Mouse (Mus musculus) heart, adult 8-10 months (tissue): ENCODE results near the gene Msh4. TPM values are rescaled to one million over a fixed set of nuclear protein-coding genes. Genes with fewer than 3 reads are reported as not detected.

Experiments
- DNase-seq: peaks from one replicate; pipeline ENCODE4 v3.0.0; 2022; ENCODE audit warnings: low spot score
- total RNA-seq, 4 experiments: library from RNA; stranded (reverse); gene quantifications; 2 replicates each; pipeline ENCODE4 v1.2.4; 2022

Msh4 gene
- total RNA-seq, 4 experiments from 2014 or later: 0.08 TPM; not detected in 3

GRCm38 (mm10) chr3:153808406-153808805 is 97.5 kb downstream of the Msh4 start:
- DNase-seq: no peak

GRCm38 (mm10) chr3:153807444-153808149 is 98.3 kb downstream of the Msh4 start:
- no peak for DNase-seq

Other genes starting within 250 kb of the Msh4 start
- 1 to 10 TPM; 4.0 to 6.3 (median 5.7) TPM for gene St6galnac3, start 181.0 kb downstream of the Msh4 start, total RNA-seq
- gene Asb17, start 61.9 kb downstream of the Msh4 start, total RNA-seq: not detected
- 100 to 1,000 TPM in 2 of 4 experiments, 10 to 100 TPM in 2; 95.0 to 103 (median 99.9) TPM for gene Rabggtb, start 6.9 kb upstream of the Msh4 start, total RNA-seq
- gene Acadm, start 38.5 kb upstream of the Msh4 start, total RNA-seq: 1,000 to 10,000 TPM; 1,199 to 1,642 (median 1,432) TPM
- under 1 TPM in 3 of 4 experiments, not detected in 1; 0.09 to 0.19 (median 0.13) TPM for gene Slc44a5, start 67.3 kb upstream of the Msh4 start, total RNA-seq